Mouse (Mus musculus): ENCODE results near the gene Szrd1. TPM values are rescaled to one million over a fixed set of nuclear protein-coding genes. Genes with fewer than 3 reads are reported as not detected.

The Szrd1 gene
- polyA plus RNA-seq, 1 experiment from 2014 or later: 34.5 TPM

- peaks cover 9% of the 10 kb centered on the region for H3K36me3 ChIP-seq (ENCODE audit: control insufficient read depth, insufficient read depth, low read length)
- H3K27me3 ChIP-seq (ENCODE audit: control insufficient read depth, insufficient read depth, low read length): no peaks in the 10 kb centered on the region
- no peak overlapping the region for H3K27ac ChIP-seq (ENCODE audit: low read depth, low read length)
- H3K4me1 ChIP-seq (ENCODE audit: control insufficient read depth, insufficient read depth, low read length): no peaks in the 10 kb centered on the region
- no peak overlapping the region for H3K4me3 ChIP-seq (ENCODE audit: low read depth, low read length)
- WGBS: 88% methylated on average over 5 of the region's 5 CpGs
- H3K4me2 ChIP-seq: no peak overlapping the region
- H3K9me3 ChIP-seq (ENCODE audit: control insufficient read depth, low read length): no peaks in the 10 kb centered on the region
- no peak for ATAC-seq (ENCODE audit: low FRiP score)
- H3K9ac ChIP-seq (ENCODE audit: low read length): no peak overlapping the region
- DNase-seq (ENCODE audit: low spot score, missing footprints): no peak
Measured at GRCm38 (mm10) chr4:141175783-141176182, 36.2 kb upstream of the Szrd1 start.

- no peaks in the 10 kb centered on the region for H3K9me3 ChIP-seq (ENCODE audit: control insufficient read depth, low read length)
- H3K4me3 ChIP-seq (ENCODE audit: low read depth, low read length): no peak overlapping the region
- no peak overlapping the region for H3K4me2 ChIP-seq
- H3K9ac ChIP-seq (ENCODE audit: low read length): no peak overlapping the region
- DNase-seq (ENCODE audit: low spot score, missing footprints): no peak
- peaks cover 16% of the 10 kb centered on the region; the same call in 1 of the 2 replicates for H3K36me3 ChIP-seq (ENCODE audit: control insufficient read depth, insufficient read depth, low read length)
- H3K27me3 ChIP-seq (ENCODE audit: control insufficient read depth, insufficient read depth, low read length): no peaks in the 10 kb centered on the region
- no peak for ATAC-seq (ENCODE audit: low FRiP score)
- no peaks in the 10 kb centered on the region for H3K4me1 ChIP-seq (ENCODE audit: control insufficient read depth, insufficient read depth, low read length)
- 93% methylated on average over 8 of the region's 8 CpGs for WGBS
- H3K27ac ChIP-seq (ENCODE audit: low read depth, low read length): no peak overlapping the region
Measured at GRCm38 (mm10) chr4:141172121-141172520, 32.5 kb upstream of the Szrd1 start.

- ATAC-seq (ENCODE audit: low FRiP score): no peak
- H3K36me3 ChIP-seq (ENCODE audit: control insufficient read depth, insufficient read depth, low read length): peaks cover 16% of the 10 kb centered on the region; the same call in 1 of the 2 replicates
- 96% methylated on average over 3 of the region's 3 CpGs for WGBS
Measured at GRCm38 (mm10) chr4:141167156-141167555, 27.6 kb upstream of the Szrd1 start.

DNA sequence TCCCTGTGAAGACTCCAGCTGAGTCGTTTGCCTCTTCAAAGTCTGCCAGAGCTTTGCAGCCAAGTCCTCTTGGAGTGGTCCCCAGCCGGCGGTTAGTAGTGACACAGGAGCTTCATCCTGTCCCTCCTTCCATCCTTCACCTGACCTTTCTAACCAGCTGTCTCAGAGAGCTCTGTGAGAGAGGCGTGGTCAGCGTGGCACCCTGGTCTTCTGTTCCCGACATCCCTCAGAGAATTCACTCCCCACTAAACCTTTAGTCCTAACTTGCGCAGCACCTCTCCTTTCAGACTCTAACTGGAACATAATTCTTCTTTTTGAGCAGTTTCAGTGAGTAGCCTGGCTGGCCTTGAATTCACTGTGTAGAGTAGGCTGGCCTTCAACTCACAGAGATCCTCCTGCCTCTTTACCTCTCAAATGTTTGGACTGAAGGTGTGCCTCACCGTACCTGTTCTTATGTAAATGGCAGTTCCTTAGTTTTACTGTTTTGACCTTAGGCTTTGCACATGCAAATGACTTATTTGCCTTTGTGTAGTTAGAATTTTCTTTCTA, 26.2 kb upstream of the Szrd1 start:
- no peak for ATAC-seq (ENCODE audit: low FRiP score)
- H3K4me1 ChIP-seq (ENCODE audit: control insufficient read depth, insufficient read depth, low read length): no peaks in the 10 kb centered on the region
- no peak for DNase-seq (ENCODE audit: low spot score, missing footprints)

More at GRCm38 (mm10) chr4:141167156-141167555, 27.6 kb upstream of the Szrd1 start:
- no peak for DNase-seq (ENCODE audit: low spot score, missing footprints)
- Histone ChIP-seq H3K4me3 (ENCODE audit: low read depth, low read length) (no peak overlapping the region), H3K27ac (ENCODE audit: low read depth, low read length) (no peak overlapping the region), H3K9me3 (ENCODE audit: control insufficient read depth, low read length) (no peaks in the 10 kb centered on the region), H3K9ac (ENCODE audit: low read length) (no peak overlapping the region), H3K27me3 (ENCODE audit: control insufficient read depth, insufficient read depth, low read length) (no peaks in the 10 kb centered on the region), H3K4me2 (no peak overlapping the region), H3K4me1 (ENCODE audit: control insufficient read depth, insufficient read depth, low read length) (no peaks in the 10 kb centered on the region)

GRCm38 (mm10) chr4:141163729-141164128, 24.2 kb upstream of the Szrd1 start:
- DNase-seq (ENCODE audit: low spot score, missing footprints) (no peak), ATAC-seq (ENCODE audit: low FRiP score) (no peak)
- Histone ChIP-seq H3K4me1 (ENCODE audit: control insufficient read depth, insufficient read depth, low read length) (no peaks in the 10 kb centered on the region), H3K27me3 (ENCODE audit: control insufficient read depth, insufficient read depth, low read length) (no peaks in the 10 kb centered on the region), H3K9me3 (ENCODE audit: control insufficient read depth, low read length) (no peaks in the 10 kb centered on the region), H3K27ac (ENCODE audit: low read depth, low read length) (no peak overlapping the region), H3K9ac (ENCODE audit: low read length) (no peak overlapping the region), H3K4me3 (ENCODE audit: low read depth, low read length) (no peak overlapping the region), H3K4me2 (no peak overlapping the region), H3K36me3 (ENCODE audit: control insufficient read depth, insufficient read depth, low read length) (0 out of 2 replicates have a peak, but pooled peaks cover 3% of the 10 kb centered on the region)
- 97% methylated on average over 5 of the region's 5 CpGs for WGBS

More for the DNA sequence above, 26.2 kb upstream of the Szrd1 start:
- no peak overlapping the region for H3K27ac ChIP-seq (ENCODE audit: low read depth, low read length)
- H3K4me3 ChIP-seq (ENCODE audit: low read depth, low read length): no peak overlapping the region
- H3K9me3 ChIP-seq (ENCODE audit: control insufficient read depth, low read length): no peaks in the 10 kb centered on the region
- WGBS: 85% methylated on average over 8 of the region's 8 CpGs
- H3K36me3 ChIP-seq (ENCODE audit: control insufficient read depth, insufficient read depth, low read length): peaks cover 7% of the 10 kb centered on the region; the same call in 1 of the 2 replicates
- no peak overlapping the region for H3K9ac ChIP-seq (ENCODE audit: low read length)
- H3K4me2 ChIP-seq: no peak overlapping the region
- no peaks in the 10 kb centered on the region for H3K27me3 ChIP-seq (ENCODE audit: control insufficient read depth, insufficient read depth, low read length)

- no peaks in the 10 kb centered on the region for H3K36me3 ChIP-seq (ENCODE audit: control insufficient read depth, insufficient read depth, low read length)
- DNase-seq (ENCODE audit: low spot score, missing footprints): no peak
- H3K9me3 ChIP-seq (ENCODE audit: control insufficient read depth, low read length): no peaks in the 10 kb centered on the region
- ATAC-seq (ENCODE audit: low FRiP score): no peak
- H3K4me1 ChIP-seq (ENCODE audit: control insufficient read depth, insufficient read depth, low read length): no peaks in the 10 kb centered on the region
- 95% methylated on average over 6 of the region's 6 CpGs for WGBS
- H3K27me3 ChIP-seq (ENCODE audit: control insufficient read depth, insufficient read depth, low read length): no peaks in the 10 kb centered on the region
- H3K9ac ChIP-seq (ENCODE audit: low read length): no peak overlapping the region
- H3K4me3 ChIP-seq (ENCODE audit: low read depth, low read length): no peak overlapping the region
- H3K27ac ChIP-seq (ENCODE audit: low read depth, low read length): no peak overlapping the region
- H3K4me2 ChIP-seq: no peak overlapping the region
Measured at GRCm38 (mm10) chr4:141161699-141162208, 22.2 kb upstream of the Szrd1 start.

- WGBS: 91% methylated on average over 4 of the region's 4 CpGs
- H3K9ac ChIP-seq (ENCODE audit: low read length): no peak overlapping the region
- H3K4me2 ChIP-seq: no peak overlapping the region
- no peak for ATAC-seq (ENCODE audit: low FRiP score)
- H3K27me3 ChIP-seq (ENCODE audit: control insufficient read depth, insufficient read depth, low read length): no peaks in the 10 kb centered on the region
- no peak overlapping the region for H3K4me3 ChIP-seq (ENCODE audit: low read depth, low read length)
- no peak for DNase-seq (ENCODE audit: low spot score, missing footprints)
- H3K36me3 ChIP-seq (ENCODE audit: control insufficient read depth, insufficient read depth, low read length): no peaks in the 10 kb centered on the region
- no peaks in the 10 kb centered on the region for H3K4me1 ChIP-seq (ENCODE audit: control insufficient read depth, insufficient read depth, low read length)
- no peak overlapping the region for H3K27ac ChIP-seq (ENCODE audit: low read depth, low read length)
- H3K9me3 ChIP-seq (ENCODE audit: control insufficient read depth, low read length): no peaks in the 10 kb centered on the region
Measured at GRCm38 (mm10) chr4:141160193-141160592, 20.6 kb upstream of the Szrd1 start.

DNA sequence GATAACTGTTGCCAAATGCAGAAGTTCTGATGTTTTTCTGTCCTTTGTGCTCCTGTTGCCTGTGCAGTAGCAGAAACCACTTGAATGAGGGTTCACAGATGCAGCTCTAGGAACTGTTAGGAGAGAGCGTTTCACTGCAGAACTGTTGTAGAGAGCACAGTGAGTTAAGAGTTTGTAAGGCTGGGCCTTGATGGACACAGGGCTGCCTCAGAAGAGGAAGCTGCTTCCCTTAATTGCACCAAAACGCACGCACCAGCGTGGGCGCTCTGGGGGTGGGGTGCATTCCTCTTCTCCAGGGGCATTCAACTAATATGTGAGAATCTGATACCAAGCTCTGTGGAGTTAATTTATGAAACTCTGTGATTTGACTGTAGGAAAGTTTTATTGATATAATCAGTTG, 20.1 kb upstream of the Szrd1 start:
- no peak for DNase-seq (ENCODE audit: low spot score, missing footprints)
- WGBS: 89% methylated on average over 5 of the region's 5 CpGs
- H3K4me2 ChIP-seq: no peak overlapping the region

DNA sequence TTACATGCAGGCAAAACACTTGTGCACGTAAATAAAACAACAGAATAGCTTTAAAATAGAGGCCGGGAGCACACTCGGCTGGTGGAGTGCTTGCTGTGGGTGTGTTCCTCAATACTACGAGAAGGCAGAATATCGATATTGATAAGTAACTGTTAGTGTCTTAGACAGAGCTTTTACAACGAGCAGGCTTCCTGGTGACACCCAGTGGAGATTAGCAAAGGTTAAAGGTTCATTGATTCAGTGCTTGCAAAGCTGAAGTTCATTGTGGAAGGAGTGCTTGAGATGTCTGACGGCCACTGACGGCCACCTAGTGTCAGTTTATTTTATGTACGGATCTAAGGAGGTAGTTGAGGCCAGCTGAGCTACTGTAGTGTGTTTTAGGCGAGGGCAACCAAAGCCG, 19.5 kb upstream of the Szrd1 start:
- no peaks in the 10 kb centered on the region for H3K9me3 ChIP-seq (ENCODE audit: control insufficient read depth, low read length)
- H3K27ac ChIP-seq (ENCODE audit: low read depth, low read length): no peak overlapping the region
- no peak overlapping the region for H3K9ac ChIP-seq (ENCODE audit: low read length)
- ATAC-seq (ENCODE audit: low FRiP score): no peak
- DNase-seq (ENCODE audit: low spot score, missing footprints): no peak
- no peaks in the 10 kb centered on the region for H3K27me3 ChIP-seq (ENCODE audit: control insufficient read depth, insufficient read depth, low read length)
- no peaks in the 10 kb centered on the region for H3K4me1 ChIP-seq (ENCODE audit: control insufficient read depth, insufficient read depth, low read length)
- H3K4me3 ChIP-seq (ENCODE audit: low read depth, low read length): no peak overlapping the region
- WGBS: 61% methylated on average over 11 of the region's 11 CpGs
- no peaks in the 10 kb centered on the region for H3K36me3 ChIP-seq (ENCODE audit: control insufficient read depth, insufficient read depth, low read length)
- no peak overlapping the region for H3K4me2 ChIP-seq

More for the DNA sequence above, 20.1 kb upstream of the Szrd1 start:
- Histone ChIP-seq H3K9ac (ENCODE audit: low read length) (no peak overlapping the region), H3K27ac (ENCODE audit: low read depth, low read length) (no peak overlapping the region), H3K9me3 (ENCODE audit: control insufficient read depth, low read length) (no peaks in the 10 kb centered on the region), H3K36me3 (ENCODE audit: control insufficient read depth, insufficient read depth, low read length) (no peaks in the 10 kb centered on the region), H3K27me3 (ENCODE audit: control insufficient read depth, insufficient read depth, low read length) (no peaks in the 10 kb centered on the region), H3K4me3 (ENCODE audit: low read depth, low read length) (no peak overlapping the region), H3K4me1 (ENCODE audit: control insufficient read depth, insufficient read depth, low read length) (no peaks in the 10 kb centered on the region)
- no peak for ATAC-seq (ENCODE audit: low FRiP score)

Data from midbrain, embryonic 11.5 days (tissue).